Mouse (Mus musculus): Measurements from ENCODE around the gene Smco3.

Smco3 gene

GRCm38 (mm10) chr6:136847790-136848189 lies 12.5 kb upstream of the Smco3 start:
- intact Hi-C loops (cut with DNase I) = no loop called here

- intact Hi-C loops (cut with DNase I) = no loop called here
These were observed 12.0 kb upstream of the Smco3 start for GRCm38 (mm10) chr6:136847267-136847666.

- intact Hi-C loops (cut with DNase I) = no loop called here
These were observed 10.6 kb upstream of the Smco3 start for GRCm38 (mm10) chr6:136845706-136846480.

- intact Hi-C loops (cut with DNase I) = no loop called here
These were observed 9.7 kb upstream of the Smco3 start for GRCm38 (mm10) chr6:136844903-136845302.

- intact Hi-C loops (cut with DNase I) = no loop called here
These were observed 2.1 kb upstream of the Smco3 start for GRCm38 (mm10) chr6:136837323-136837722.

GRCm38 (mm10) chr6:136831712-136832111 lies 3.5 kb downstream of the Smco3 start:
- intact Hi-C loops (cut with DNase I) = no loop called here

- intact Hi-C loops (cut with DNase I) = no loop called here
These were observed 6.6 kb downstream of the Smco3 start for GRCm38 (mm10) chr6:136828681-136829080.

GRCm38 (mm10) chr6:136827881-136828561 lies 7.2 kb downstream of the Smco3 start, which contains the start of gene Wbp11:
TSS of gene Wbp11 (minus strand) at chr6:136828233.
- intact Hi-C loops (cut with DNase I) = no loop called here

- intact Hi-C loops (cut with DNase I) = no loop called here
These were observed 7.8 kb downstream of the Smco3 start, which contains the start of gene BC049715 for GRCm38 (mm10) chr6:136827516-136827880. TSS of gene BC049715 (plus strand) at chr6:136827626.

- intact Hi-C loops (cut with DNase I) = no loop called here
These were observed 8.1 kb downstream of the Smco3 start for GRCm38 (mm10) chr6:136827116-136827515.

- intact Hi-C loops (cut with DNase I) = loop anchor here (2.0 kb wide), 1 partner anchor 16 kb away; the partner anchor contains the start of gene H2afj
These were observed 10.3 kb downstream of the Smco3 start for GRCm38 (mm10) chr6:136824987-136825386.

- intact Hi-C loops (cut with DNase I) = no loop called here
These were observed 14.2 kb downstream of the Smco3 start for GRCm38 (mm10) chr6:136821086-136821485.

- intact Hi-C loops (cut with DNase I) = no loop called here
These were observed 14.9 kb downstream of the Smco3 start for GRCm38 (mm10) chr6:136820381-136820780.

- intact Hi-C loops (cut with DNase I) = no loop called here
These were observed 17.7 kb downstream of the Smco3 start for GRCm38 (mm10) chr6:136817549-136817948.

- intact Hi-C loops (cut with DNase I) = no loop called here
These were observed 18.4 kb downstream of the Smco3 start for GRCm38 (mm10) chr6:136816826-136817225.

- intact Hi-C loops (cut with DNase I) = no loop called here
These were observed 19.9 kb downstream of the Smco3 start for GRCm38 (mm10) chr6:136815381-136815780.

GRCm38 (mm10) chr6:136813117-136813516 lies 22.1 kb downstream of the Smco3 start:
- intact Hi-C loops (cut with DNase I) = no loop called here

GRCm38 (mm10) chr6:136811196-136811595 lies 24.1 kb downstream of the Smco3 start:
- intact Hi-C loops (cut with DNase I) = no loop called here

- intact Hi-C loops (cut with DNase I) = loop anchor here (2.0 kb wide), 1 partner anchor 15 kb away; no protein-coding TSS in a partner anchor
These were observed 25.6 kb downstream of the Smco3 start for GRCm38 (mm10) chr6:136809673-136810072.

GRCm38 (mm10) chr6:136809077-136809476 lies 26.2 kb downstream of the Smco3 start:
- intact Hi-C loops (cut with DNase I) = loop anchor here (2.0 kb wide), 1 partner anchor 16 kb away; no protein-coding TSS in a partner anchor

GRCm38 (mm10) chr6:136808631-136809046 lies 26.6 kb downstream of the Smco3 start:
- intact Hi-C loops (cut with DNase I) = loop anchor here (2.0 kb wide), 1 partner anchor 16 kb away; no protein-coding TSS in a partner anchor

- intact Hi-C loops (cut with DNase I) = loop anchor here (2.0 kb wide), 1 partner anchor 17 kb away; no protein-coding TSS in a partner anchor
These were observed 27.2 kb downstream of the Smco3 start, which contains the start of gene H2afj for GRCm38 (mm10) chr6:136808014-136808417. TSS of gene H2afj (plus strand) at chr6:136808244.

Measured in adrenal gland (tissue).